Mouse (Mus musculus) lung, postnatal 0 days (tissue): ENCODE measurements at regions not wholly inside any gene's neighbourhood (a gene's known extent, or its start where the extent isn't known, plus 50 kb on each side); places are given as distances from the start of the nearest gene placed in this dataset.

Experiments used
- CTCF ChIP-seq: IDR thresholded peaks from 2 replicates; pipeline ENCODE4 v1.5.1; 2016; ENCODE audit warnings: antibody characterized with exemption, mild to moderate bottlenecking
- EP300 ChIP-seq: IDR thresholded peaks from 2 replicates; pipeline ENCODE4 v1.6.1; 2016; ENCODE audit warnings: antibody characterized with exemption, mild to moderate bottlenecking, control low read depth

DNA sequence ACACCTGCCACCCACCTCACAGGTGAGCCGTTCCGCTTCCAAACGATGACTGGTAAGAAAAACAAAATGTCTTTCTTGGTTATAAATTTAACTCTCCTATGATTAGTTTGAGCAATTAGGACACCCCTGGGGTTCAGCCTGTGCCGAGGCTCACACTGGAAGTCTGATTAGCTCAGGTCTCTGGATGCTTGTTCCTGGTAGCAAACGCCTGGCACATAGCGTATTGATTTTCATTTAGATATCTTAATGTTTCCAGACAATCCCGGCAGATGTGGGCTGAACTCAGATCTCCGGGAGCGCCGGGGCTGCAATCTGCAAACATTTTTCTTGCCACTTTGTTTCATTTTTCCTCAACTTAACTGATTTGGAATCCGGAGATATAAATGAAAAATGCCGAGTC is 353.8 kb upstream of the Zfp507 start:
- TF ChIP-seq CTCF: no peak
- no peak for TF ChIP-seq EP300
